8 mouse cellular contexts compared by ENCODE assay signal in the genomic region with DNA sequence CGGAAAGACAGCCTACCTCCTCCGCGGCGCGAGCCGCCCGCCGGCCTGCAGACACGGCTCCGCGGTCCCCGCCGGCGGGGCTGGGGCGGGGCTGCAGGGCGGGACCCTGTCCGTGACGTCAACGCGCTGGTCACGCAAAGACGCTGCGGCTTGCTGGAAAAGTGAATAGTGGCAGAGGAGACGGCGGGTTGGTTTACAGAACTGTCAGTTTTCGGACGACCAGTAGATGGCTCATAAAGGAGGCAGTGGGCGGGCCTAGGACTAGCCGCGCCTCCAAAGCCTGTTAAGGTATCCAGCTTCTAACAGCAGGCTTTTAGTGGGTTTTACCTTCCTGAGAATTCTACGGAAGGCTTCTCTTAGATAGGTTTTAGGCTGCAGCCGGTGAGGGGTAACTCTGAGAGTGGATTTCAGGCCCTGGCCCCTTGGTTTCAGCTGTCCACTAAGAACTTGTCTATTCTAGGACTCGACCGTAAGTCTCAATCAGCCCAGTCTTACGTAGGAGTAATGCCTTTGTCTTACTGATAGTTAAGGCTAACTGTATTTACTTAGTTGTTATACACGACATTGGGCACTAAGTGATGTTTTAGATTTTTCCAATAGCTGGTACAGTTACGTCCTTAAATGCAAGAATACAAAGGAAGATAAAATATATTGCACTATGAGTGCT. TPM values are rescaled to one million over a fixed set of nuclear protein-coding genes. Genes with fewer than 3 reads are reported as not detected.
A peak's percentile ranks its signal among the peaks of the same experiment; 100 is the strongest.
DNase-seq lines count a peak whose midpoint lies in the region; ATAC-seq lines count a peak whose summit lies in the region.

TSS of gene Stard3nl (minus strand) at position 108 of the 667 bp plus-strand sequence.

- H3K9ac ChIP-seq in heart, embryonic 13.5 days, result peak within 1 kb of the TSS; percentile 90
- H3K9ac ChIP-seq in liver, embryonic 12.5 days, result peak within 1 kb of the TSS; percentile 89
- peak within 1 kb of the TSS; percentile 53 for H3K9ac ChIP-seq in stomach, embryonic 15.5 days

- H3K27me3 ChIP-seq in heart, embryonic 13.5 days (replicated peaks), result no peaks in the 10 kb centered on the region
- H3K27me3 ChIP-seq in liver, embryonic 12.5 days (replicated peaks), result no peaks in the 10 kb centered on the region
- no peaks in the 10 kb centered on the region for H3K27me3 ChIP-seq in stomach, embryonic 15.5 days (replicated peaks)

- ATAC-seq in heart, embryonic 13.5 days (ENCODE audit: extremely low read depth, insufficient number of reproducible peaks, low FRiP score, low TSS enrichment), result peak; percentile 96
- ATAC-seq in liver, embryonic 12.5 days, result peak; percentile 99
- peak; percentile 99 for ATAC-seq in stomach, embryonic 15.5 days (ENCODE audit: insufficient read depth, low FRiP score, low read depth)

- H3K4me1 ChIP-seq in brown adipose tissue, adult 24 weeks (ENCODE audit: control insufficient read depth, insufficient read depth, insufficient read length, low read length), result no peaks in the 10 kb centered on the region
- peaks cover 22% of the 10 kb centered on the region for H3K4me1 ChIP-seq in heart, embryonic 13.5 days
- peaks cover 21% of the 10 kb centered on the region for H3K4me1 ChIP-seq in liver, embryonic 12.5 days
- H3K4me1 ChIP-seq in stomach, embryonic 15.5 days, result peaks cover 7% of the 10 kb centered on the region; the same call in 1 of the 2 replicates

- H3K36me3 ChIP-seq in heart, embryonic 13.5 days, result no peaks in the 10 kb centered on the region
- H3K36me3 ChIP-seq in liver, embryonic 12.5 days, result no peaks in the 10 kb centered on the region
- no peaks in the 10 kb centered on the region for H3K36me3 ChIP-seq in stomach, embryonic 15.5 days

- peak within 1 kb of the TSS; percentile 68 for H3K4me2 ChIP-seq in heart, embryonic 13.5 days
- H3K4me2 ChIP-seq in liver, embryonic 12.5 days, result peak within 1 kb of the TSS; percentile 89
- H3K4me2 ChIP-seq in stomach, embryonic 15.5 days, result peak within 1 kb of the TSS; percentile 58

- H3K27ac ChIP-seq in brown adipose tissue, adult 24 weeks (replicated peaks; ENCODE audit: low read depth, low read length), result peak within 1 kb of the TSS; percentile 70
- peak within 1 kb of the TSS; percentile 90 for H3K27ac ChIP-seq in heart, embryonic 13.5 days (replicated peaks)
- peak within 1 kb of the TSS; percentile 77 for H3K27ac ChIP-seq in liver, embryonic 12.5 days
- peak within 1 kb of the TSS; percentile 86 for H3K27ac ChIP-seq in stomach, embryonic 15.5 days

- peak within 1 kb of the TSS; percentile 89 for H3K4me3 ChIP-seq in brown adipose tissue, adult 24 weeks (ENCODE audit: insufficient read depth, low read depth, low read length)
- H3K4me3 ChIP-seq in heart, embryonic 13.5 days, result peak within 1 kb of the TSS; percentile 79
- H3K4me3 ChIP-seq in liver, embryonic 12.5 days, result peak within 1 kb of the TSS; percentile 91
- peak within 1 kb of the TSS; percentile 65 for H3K4me3 ChIP-seq in stomach, embryonic 15.5 days (replicated peaks)

- H3K9me3 ChIP-seq in heart, embryonic 13.5 days, result no peaks in the 10 kb centered on the region
- no peaks in the 10 kb centered on the region for H3K9me3 ChIP-seq in liver, embryonic 12.5 days (replicated peaks)
- H3K9me3 ChIP-seq in stomach, embryonic 15.5 days, result no peaks in the 10 kb centered on the region

- WGBS in heart, embryonic 13.5 days, result under 1% methylated on average over 37 of the region's 37 CpGs
- WGBS in liver, embryonic 12.5 days (ENCODE audit: insufficient replicate concordance), result 1% methylated on average over 37 of the region's 37 CpGs
- 1% methylated on average over 37 of the region's 37 CpGs for WGBS in stomach, embryonic 15.5 days

- DNase-seq in CD4-positive, CD25-positive, alpha-beta regulatory T cell, adult 2 months (ENCODE audit: low read depth, low spot score), result peak; percentile 99
- peak; percentile 82 for DNase-seq in fat pad, adult 2 months (ENCODE audit: extremely low read depth, low read depth, low spot score)
- peak; percentile 99 for DNase-seq in kidney, postnatal 10 days
- DNase-seq in natural killer cell, adult 2 months (ENCODE audit: low spot score in 2 of 2), result peak; percentile 97 to 98

RNA-seq across cellular contexts. Expression of gene Stard3nl, which starts in this region (rescaled TPM):
- polyA plus RNA-seq in brown adipose tissue, adult 24 weeks (2012; ENCODE audit: insufficient read depth, insufficient read length, missing spikeins), result 17.2 and 23.4 TPM in 2 replicates
- polyA plus RNA-seq in heart, embryonic 13.5 days (2015; fragmentation: Nextera tagmentation; extraction: Ambion mirVana), result 82.9 and 83.6 TPM in 2 replicates
- polyA plus RNA-seq in liver, embryonic 12.5 days (2016; fragmentation: Nextera tagmentation; extraction: Ambion mirVana), result 29.8 and 33.5 TPM in 2 replicates
- polyA plus RNA-seq in stomach, embryonic 15.5 days (2015; fragmentation: Nextera tagmentation; extraction: Ambion mirVana), result 94.8 and 97.5 TPM in 2 replicates

Comparison
In these comparisons a context has a peak if more than half of its experiments do, and no peak if none do; other contexts are left out.
1. Peak in every context shown above with its lines: DNase-seq, ATAC-seq, H3K4me3 ChIP-seq and H3K27ac ChIP-seq.